Mouse (Mus musculus): ENCODE measurements around the gene Olfr1016. TPM values are rescaled to one million over a fixed set of nuclear protein-coding genes. Genes with fewer than 3 reads are reported as not detected.

Olfr1016 gene
- polyA plus RNA-seq (2014; fragmentation: Nextera tagmentation; extraction: Ambion mirVana): not detected in 2 replicates

DNA sequence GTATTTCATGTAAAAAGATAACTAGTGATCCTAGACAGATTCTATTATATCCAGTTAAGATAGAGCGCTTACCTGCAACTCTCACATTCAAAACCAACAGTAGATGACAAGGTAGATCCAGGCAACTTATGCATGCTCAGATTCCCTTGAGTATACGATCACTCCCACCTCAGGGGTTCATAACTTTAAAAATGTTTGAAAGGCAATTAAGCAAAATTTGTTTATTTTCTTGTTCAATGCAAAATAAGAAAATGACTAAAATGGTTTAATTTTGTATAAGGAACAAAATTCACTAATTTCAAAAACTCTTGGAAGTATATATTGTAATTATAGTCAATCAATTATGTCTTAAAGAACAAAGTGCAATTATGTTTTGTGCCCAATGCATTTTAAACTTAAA, at the start of gene Olfr1016:
Gene Olfr1016 (minus strand): TSS at position 101 of the 400 bp plus-strand sequence.
- ATAC-seq (replicated peaks; ENCODE audit: insufficient number of reproducible peaks, low FRiP score, low TSS enrichment, low read depth): no peak

DNA sequence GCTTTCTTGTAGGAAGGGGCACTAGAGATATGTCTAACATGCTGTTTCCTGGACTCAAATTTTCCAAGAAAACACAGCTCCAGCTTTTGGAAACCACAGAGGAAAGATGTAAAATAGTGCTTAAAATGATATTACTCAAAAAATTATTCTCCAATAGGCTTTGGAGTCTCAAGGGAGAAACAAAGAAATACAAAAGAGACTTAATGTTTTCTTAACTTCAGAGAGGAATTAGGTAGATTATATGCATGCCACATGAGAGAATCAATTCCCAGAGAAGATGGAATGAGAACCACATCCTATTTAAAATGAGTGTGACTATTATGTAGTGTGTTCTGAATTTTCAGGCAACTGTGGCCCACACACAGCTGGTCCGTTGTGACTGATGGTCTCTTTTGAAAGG, 44.4 kb upstream of the Olfr1016 start, which contains the start of gene Olfr1020:
Gene Olfr1020 (plus strand): TSS at position 301 of the 400 bp plus-strand sequence.
- no peak for ATAC-seq (replicated peaks; ENCODE audit: insufficient number of reproducible peaks, low FRiP score, low TSS enrichment, low read depth)
- no peak within 1 kb of the TSS for H3K4me3 ChIP-seq (ENCODE audit: low read depth, low read length)
- WGBS: 76% methylated on average over 1 of the region's 1 CpGs

More for the DNA sequence above, at the start of gene Olfr1016:
- Histone ChIP-seq H3K27me3 (ENCODE audit: control insufficient read depth, insufficient read depth, low read length) (no peaks in the 10 kb centered on the region), H3K4me1 (ENCODE audit: control insufficient read depth, insufficient read depth, low read length) (no peaks in the 10 kb centered on the region), H3K9me3 (replicated peaks; ENCODE audit: control insufficient read depth, low read length) (no peaks in the 10 kb centered on the region), H3K9ac (replicated peaks; ENCODE audit: low read length) (no peak within 1 kb of the TSS), H3K27ac (replicated peaks; ENCODE audit: low read depth, low read length) (no peak within 1 kb of the TSS), H3K4me3 (ENCODE audit: low read depth, low read length) (no peak within 1 kb of the TSS), H3K36me3 (replicated peaks; ENCODE audit: control insufficient read depth, insufficient read depth, low read depth, low read length) (no peaks in the 10 kb centered on the region), H3K4me2 (ENCODE audit: low read depth, low read length) (no peak within 1 kb of the TSS)
- WGBS: 90% methylated on average over 2 of the region's 2 CpGs
- DNase-seq (ENCODE audit: low spot score): no peak

DNA sequence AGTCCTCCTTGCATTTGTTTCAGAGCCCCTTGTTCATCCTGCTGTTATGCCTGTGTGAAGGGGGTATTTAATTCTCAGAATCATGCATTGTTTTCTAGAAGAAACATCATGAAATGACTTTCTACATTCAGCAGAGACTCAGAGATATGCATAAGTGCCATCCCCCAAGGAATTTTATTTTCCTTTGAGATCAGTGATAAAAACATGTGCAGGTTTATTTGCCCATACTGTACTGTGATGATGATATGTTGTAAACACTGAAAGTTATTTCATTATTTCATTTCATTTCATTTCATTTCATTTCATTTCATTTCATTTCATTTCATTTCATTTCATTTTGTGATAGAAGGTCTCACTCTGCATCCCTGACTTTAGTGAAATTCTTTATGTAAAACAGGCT, 43.0 kb upstream of the Olfr1016 start, which contains the start of gene Olfr1019:
Gene Olfr1019 (minus strand): TSS at position 101 of the 400 bp plus-strand sequence.
- H3K4me2 ChIP-seq (ENCODE audit: low read depth, low read length): no peak within 1 kb of the TSS
- no peaks in the 10 kb centered on the region for H3K36me3 ChIP-seq (replicated peaks; ENCODE audit: control insufficient read depth, insufficient read depth, low read depth, low read length)
- H3K27ac ChIP-seq (replicated peaks; ENCODE audit: low read depth, low read length): no peak within 1 kb of the TSS
- no peaks in the 10 kb centered on the region for H3K9me3 ChIP-seq (replicated peaks; ENCODE audit: control insufficient read depth, low read length)
- no peak for DNase-seq (ENCODE audit: low spot score)
- H3K9ac ChIP-seq (replicated peaks; ENCODE audit: low read length): no peak within 1 kb of the TSS
- ATAC-seq (replicated peaks; ENCODE audit: insufficient number of reproducible peaks, low FRiP score, low TSS enrichment, low read depth): no peak
- H3K4me1 ChIP-seq (ENCODE audit: control insufficient read depth, insufficient read depth, low read length): no peaks in the 10 kb centered on the region
- no peaks in the 10 kb centered on the region for H3K27me3 ChIP-seq (ENCODE audit: control insufficient read depth, insufficient read depth, low read length)
- H3K4me3 ChIP-seq (ENCODE audit: low read depth, low read length): no peak within 1 kb of the TSS

More for the DNA sequence above, 44.4 kb upstream of the Olfr1016 start, which contains the start of gene Olfr1020:
- DNase-seq (ENCODE audit: low spot score): no peak
- no peaks in the 10 kb centered on the region for H3K36me3 ChIP-seq (replicated peaks; ENCODE audit: control insufficient read depth, insufficient read depth, low read depth, low read length)
- no peak within 1 kb of the TSS for H3K9ac ChIP-seq (replicated peaks; ENCODE audit: low read length)
- no peak within 1 kb of the TSS for H3K4me2 ChIP-seq (ENCODE audit: low read depth, low read length)
- H3K9me3 ChIP-seq (replicated peaks; ENCODE audit: control insufficient read depth, low read length): no peaks in the 10 kb centered on the region
- H3K4me1 ChIP-seq (ENCODE audit: control insufficient read depth, insufficient read depth, low read length): no peaks in the 10 kb centered on the region
- no peaks in the 10 kb centered on the region for H3K27me3 ChIP-seq (ENCODE audit: control insufficient read depth, insufficient read depth, low read length)
- H3K27ac ChIP-seq (replicated peaks; ENCODE audit: low read depth, low read length): no peak within 1 kb of the TSS

DNA sequence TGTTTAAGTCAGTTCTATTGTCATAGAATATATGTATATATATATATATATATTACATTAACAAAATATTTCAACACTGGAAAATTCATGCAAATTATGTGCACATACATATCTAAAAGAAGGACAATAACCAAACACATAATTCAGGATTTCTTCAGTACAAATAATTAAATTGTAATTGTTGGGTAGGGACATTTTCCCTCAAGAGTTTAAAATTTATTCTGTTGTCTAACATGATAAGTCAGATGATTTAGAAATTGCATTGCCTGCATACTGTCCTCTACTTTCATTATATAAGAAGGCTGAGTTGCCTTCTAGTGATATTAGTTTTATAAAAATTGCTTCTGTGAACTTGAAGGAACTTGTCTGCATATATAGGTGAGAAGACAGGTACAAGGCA, 15.8 kb upstream of the Olfr1016 start, which contains the start of gene Olfr1018:
Gene Olfr1018 (plus strand): TSS at position 301 of the 400 bp plus-strand sequence.
- no peak within 1 kb of the TSS for H3K4me2 ChIP-seq (ENCODE audit: low read depth, low read length)
- no peak for ATAC-seq (replicated peaks; ENCODE audit: insufficient number of reproducible peaks, low FRiP score, low TSS enrichment, low read depth)
- no peaks in the 10 kb centered on the region for H3K27me3 ChIP-seq (ENCODE audit: control insufficient read depth, insufficient read depth, low read length)
- H3K9me3 ChIP-seq (replicated peaks; ENCODE audit: control insufficient read depth, low read length): no peaks in the 10 kb centered on the region
- H3K27ac ChIP-seq (replicated peaks; ENCODE audit: low read depth, low read length): no peak within 1 kb of the TSS
- H3K36me3 ChIP-seq (replicated peaks; ENCODE audit: control insufficient read depth, insufficient read depth, low read depth, low read length): no peaks in the 10 kb centered on the region
- H3K4me3 ChIP-seq (ENCODE audit: low read depth, low read length): no peak within 1 kb of the TSS
- H3K9ac ChIP-seq (replicated peaks; ENCODE audit: low read length): no peak within 1 kb of the TSS
- H3K4me1 ChIP-seq (ENCODE audit: control insufficient read depth, insufficient read depth, low read length): no peaks in the 10 kb centered on the region
- DNase-seq (ENCODE audit: low spot score): no peak

DNA sequence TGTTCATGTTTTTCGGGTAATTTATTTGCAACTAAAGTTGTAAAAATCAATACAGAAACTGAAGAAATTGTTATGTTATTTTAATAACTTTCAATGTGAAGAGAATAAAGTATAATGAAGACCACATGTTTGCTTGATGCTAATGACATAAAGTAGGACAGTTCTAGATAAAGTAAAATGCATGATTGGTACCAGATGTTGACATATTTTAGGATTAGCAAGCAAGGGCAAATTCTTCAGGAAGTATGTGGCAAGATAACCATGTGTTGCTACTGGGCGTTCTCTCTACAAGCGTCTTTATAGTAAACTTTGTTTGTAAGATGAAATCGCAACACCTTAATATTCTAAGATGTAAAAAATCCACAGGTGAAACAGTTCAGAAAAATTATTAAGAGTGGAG, 2.2 kb upstream of the Olfr1016 start:
- no peak overlapping the region for H3K9ac ChIP-seq (replicated peaks; ENCODE audit: low read length)
- no peak for ATAC-seq (replicated peaks; ENCODE audit: insufficient number of reproducible peaks, low FRiP score, low TSS enrichment, low read depth)
- no peaks in the 10 kb centered on the region for H3K36me3 ChIP-seq (replicated peaks; ENCODE audit: control insufficient read depth, insufficient read depth, low read depth, low read length)
- H3K9me3 ChIP-seq (replicated peaks; ENCODE audit: control insufficient read depth, low read length): no peaks in the 10 kb centered on the region
- H3K27ac ChIP-seq (replicated peaks; ENCODE audit: low read depth, low read length): no peak overlapping the region
- no peaks in the 10 kb centered on the region for H3K27me3 ChIP-seq (ENCODE audit: control insufficient read depth, insufficient read depth, low read length)
- no peak overlapping the region for H3K4me3 ChIP-seq (ENCODE audit: low read depth, low read length)
- no peaks in the 10 kb centered on the region for H3K4me1 ChIP-seq (ENCODE audit: control insufficient read depth, insufficient read depth, low read length)
- H3K4me2 ChIP-seq (ENCODE audit: low read depth, low read length): no peak overlapping the region
- WGBS: 47% methylated on average over 4 of the region's 4 CpGs
- DNase-seq (ENCODE audit: low spot score): peak; percentile 73

DNA sequence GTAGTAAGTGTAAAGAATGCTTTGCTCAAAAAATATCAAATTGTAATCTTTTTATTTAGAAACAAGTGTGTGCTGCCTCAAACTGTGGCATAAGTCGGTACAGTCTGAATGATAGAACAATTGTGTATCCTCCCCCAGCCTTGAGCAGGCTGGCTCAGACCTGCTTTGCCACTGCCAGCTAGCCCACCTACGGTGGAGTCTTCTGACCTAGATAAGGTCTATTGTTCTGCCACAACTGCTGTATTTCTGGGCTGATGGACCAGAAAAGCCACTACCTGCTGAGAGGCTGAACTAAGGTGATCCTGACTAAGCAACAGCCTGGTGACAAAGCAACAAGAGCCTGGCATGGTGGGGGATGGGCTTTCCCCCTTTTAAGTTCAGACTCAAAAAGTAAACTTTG, 10.0 kb downstream of the Olfr1016 start:
- H3K9me3 ChIP-seq (replicated peaks; ENCODE audit: control insufficient read depth, low read length): no peaks in the 10 kb centered on the region
- H3K4me2 ChIP-seq (ENCODE audit: low read depth, low read length): no peak overlapping the region
- no peak for ATAC-seq (replicated peaks; ENCODE audit: insufficient number of reproducible peaks, low FRiP score, low TSS enrichment, low read depth)
- 43% methylated on average over 2 of the region's 2 CpGs for WGBS
- DNase-seq (ENCODE audit: low spot score): no peak
- no peak overlapping the region for H3K4me3 ChIP-seq (ENCODE audit: low read depth, low read length)
- H3K27me3 ChIP-seq (ENCODE audit: control insufficient read depth, insufficient read depth, low read length): no peaks in the 10 kb centered on the region
- no peak overlapping the region for H3K27ac ChIP-seq (replicated peaks; ENCODE audit: low read depth, low read length)
- no peaks in the 10 kb centered on the region for H3K4me1 ChIP-seq (ENCODE audit: control insufficient read depth, insufficient read depth, low read length)
- H3K36me3 ChIP-seq (replicated peaks; ENCODE audit: control insufficient read depth, insufficient read depth, low read depth, low read length): no peaks in the 10 kb centered on the region
- H3K9ac ChIP-seq (replicated peaks; ENCODE audit: low read length): no peak overlapping the region

DNA sequence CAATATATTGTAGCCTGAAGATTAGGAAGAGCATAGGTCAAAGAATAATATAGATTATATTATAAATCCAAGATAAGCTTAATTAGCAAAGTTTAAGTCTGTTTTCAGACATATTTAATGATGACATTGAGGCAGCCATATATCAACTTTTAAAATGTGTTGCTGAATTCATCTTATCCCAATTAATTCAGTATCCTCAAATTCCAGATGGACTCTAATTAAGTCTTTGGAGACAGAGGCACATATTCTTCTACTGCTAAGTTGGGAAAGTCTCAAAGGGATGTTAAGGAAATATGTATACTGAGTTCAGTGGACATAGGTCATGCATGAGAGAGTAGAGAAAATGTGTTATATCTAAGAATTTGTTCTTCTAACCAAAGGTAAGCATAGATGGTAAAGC, 20.6 kb downstream of the Olfr1016 start, which contains the start of gene Olfr1015:
Gene Olfr1015 (plus strand): TSS at position 301 of the 400 bp plus-strand sequence.
- no peak for ATAC-seq (replicated peaks; ENCODE audit: insufficient number of reproducible peaks, low FRiP score, low TSS enrichment, low read depth)

DNA sequence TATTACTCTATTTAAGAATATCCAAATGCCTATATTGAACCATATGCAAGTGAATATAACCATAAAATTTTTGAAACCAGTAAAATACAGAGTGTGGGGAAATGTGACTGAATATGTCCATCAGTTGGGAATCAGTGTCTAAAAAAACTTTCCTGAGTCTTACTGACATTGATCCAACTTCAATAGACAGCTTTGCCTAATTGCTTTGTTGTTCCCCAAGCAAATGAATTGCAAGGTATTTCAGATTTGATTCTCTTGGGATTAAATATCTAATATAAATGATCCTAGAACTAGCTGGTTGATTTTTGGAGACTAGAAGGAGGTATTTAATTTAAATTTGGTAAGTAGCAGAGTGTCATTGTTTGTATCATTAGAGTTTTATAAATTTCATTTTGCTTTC, 29.9 kb downstream of the Olfr1016 start, which contains the start of gene Olfr1014:
Gene Olfr1014 (plus strand): TSS at position 301 of the 400 bp plus-strand sequence.
- Histone ChIP-seq H3K4me2 (ENCODE audit: low read depth, low read length) (no peak within 1 kb of the TSS), H3K9ac (replicated peaks; ENCODE audit: low read length) (no peak within 1 kb of the TSS), H3K9me3 (replicated peaks; ENCODE audit: control insufficient read depth, low read length) (no peaks in the 10 kb centered on the region), H3K36me3 (replicated peaks; ENCODE audit: control insufficient read depth, insufficient read depth, low read depth, low read length) (no peaks in the 10 kb centered on the region), H3K27me3 (ENCODE audit: control insufficient read depth, insufficient read depth, low read length) (no peaks in the 10 kb centered on the region), H3K4me3 (ENCODE audit: low read depth, low read length) (no peak within 1 kb of the TSS), H3K4me1 (ENCODE audit: control insufficient read depth, insufficient read depth, low read length) (no peaks in the 10 kb centered on the region), H3K27ac (replicated peaks; ENCODE audit: low read depth, low read length) (no peak within 1 kb of the TSS)
- ATAC-seq (replicated peaks; ENCODE audit: insufficient number of reproducible peaks, low FRiP score, low TSS enrichment, low read depth): no peak
- no peak for DNase-seq (ENCODE audit: low spot score)

More for the DNA sequence above, 20.6 kb downstream of the Olfr1016 start, which contains the start of gene Olfr1015:
- Histone ChIP-seq H3K9ac (replicated peaks; ENCODE audit: low read length) (no peak within 1 kb of the TSS), H3K27me3 (ENCODE audit: control insufficient read depth, insufficient read depth, low read length) (no peaks in the 10 kb centered on the region), H3K4me3 (ENCODE audit: low read depth, low read length) (no peak within 1 kb of the TSS), H3K27ac (replicated peaks; ENCODE audit: low read depth, low read length) (no peak within 1 kb of the TSS), H3K9me3 (replicated peaks; ENCODE audit: control insufficient read depth, low read length) (no peaks in the 10 kb centered on the region), H3K4me2 (ENCODE audit: low read depth, low read length) (no peak within 1 kb of the TSS), H3K36me3 (replicated peaks; ENCODE audit: control insufficient read depth, insufficient read depth, low read depth, low read length) (no peaks in the 10 kb centered on the region), H3K4me1 (ENCODE audit: control insufficient read depth, insufficient read depth, low read length) (no peaks in the 10 kb centered on the region)
- no peak for DNase-seq (ENCODE audit: low spot score)
